Mouse (Mus musculus): Measurements from ENCODE around the gene Plekhm1. TPM values are rescaled to one million over a fixed set of nuclear protein-coding genes. Genes with fewer than 3 reads are reported as not detected.

The Plekhm1 gene
- polyA plus RNA-seq, 1 experiment from 2014 or later: 7.5 TPM

GRCm38 (mm10) chr11:103394604-103395003, 17.9 kb downstream of the Plekhm1 start:
- DNase-seq (ENCODE audit: low spot score): no peak

- DNase-seq (ENCODE audit: low spot score): no peak
Observed at GRCm38 (mm10) chr11:103394025-103394424, 18.5 kb downstream of the Plekhm1 start.

DNA sequence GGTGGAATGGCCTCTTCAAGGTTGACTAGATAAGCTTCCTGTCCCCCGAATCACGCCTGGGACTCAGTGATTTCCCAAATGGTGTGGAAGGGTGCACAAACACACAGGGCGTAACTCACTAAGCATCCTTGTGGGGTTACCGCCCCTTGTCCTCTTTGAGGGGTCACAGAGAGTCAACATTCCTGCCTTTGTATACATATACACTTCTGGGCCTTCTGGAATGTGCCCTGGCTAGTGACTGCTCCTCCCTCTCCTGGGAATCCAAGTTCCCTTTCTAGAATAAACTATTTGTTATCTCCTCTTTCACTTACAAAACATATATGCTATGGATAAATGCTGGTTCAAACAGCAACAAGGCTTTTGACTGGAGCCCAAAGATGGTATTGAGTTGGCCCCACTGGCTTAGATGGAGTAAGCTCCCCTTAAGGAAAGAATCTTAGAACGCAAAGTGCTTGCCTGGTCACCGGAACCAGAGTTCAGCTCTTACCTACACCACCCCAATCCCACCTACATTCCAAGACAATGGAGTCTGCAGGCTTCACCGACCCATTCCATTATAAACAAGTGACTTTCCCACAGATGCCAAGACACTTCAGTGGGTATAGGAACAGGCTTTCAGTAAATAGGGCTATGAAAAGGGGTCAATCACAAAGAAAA, 24.5 kb downstream of the Plekhm1 start:
- DNase-seq (ENCODE audit: low spot score): no peak

DNA sequence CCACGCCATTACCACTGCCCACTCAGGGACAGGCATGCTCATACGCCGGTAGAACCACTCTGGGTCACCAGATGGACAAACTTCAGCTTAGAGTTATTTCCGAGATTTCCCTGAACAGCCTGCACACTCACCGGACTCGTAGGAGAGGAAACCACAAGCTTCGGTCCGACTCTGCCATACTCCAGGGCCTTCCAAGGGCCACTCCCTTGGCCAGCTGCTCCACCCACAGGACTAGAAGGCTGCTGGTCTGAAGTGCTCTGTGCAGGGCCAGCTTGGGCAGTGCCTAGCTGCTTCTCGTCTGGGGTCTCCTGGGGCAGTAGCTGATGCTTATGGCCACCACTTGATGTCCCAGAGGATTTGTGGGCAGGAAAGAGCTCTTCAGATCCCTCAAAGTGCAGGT, 25.7 kb downstream of the Plekhm1 start:
- no peak for DNase-seq (ENCODE audit: low spot score)

GRCm38 (mm10) chr11:103381956-103382613, 30.4 kb downstream of the Plekhm1 start:
- peak; percentile 14 for DNase-seq (ENCODE audit: low spot score)

GRCm38 (mm10) chr11:103381505-103381904, 31.0 kb downstream of the Plekhm1 start:
- no peak for DNase-seq (ENCODE audit: low spot score)

DNA sequence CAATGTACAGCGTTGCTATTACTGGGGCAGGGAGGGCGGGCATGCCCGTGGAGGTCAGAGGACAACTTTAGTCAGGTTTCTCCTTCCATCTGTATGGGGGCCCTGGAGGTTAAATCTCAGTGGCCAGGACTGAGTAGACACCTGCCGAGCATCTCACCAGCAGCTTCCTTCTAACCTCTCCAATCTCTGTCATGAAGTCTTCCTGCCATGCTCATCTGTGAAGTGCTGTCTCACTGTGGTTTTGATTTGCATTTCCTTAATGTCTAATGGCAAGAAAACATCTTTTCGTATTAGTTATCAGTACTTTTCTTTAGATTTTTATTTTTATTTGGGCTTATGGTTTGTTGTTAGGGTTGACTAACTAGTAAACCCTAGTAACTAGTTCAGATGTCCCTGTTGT, 32.0 kb downstream of the Plekhm1 start:
- DNase-seq (ENCODE audit: low spot score): no peak

DNA sequence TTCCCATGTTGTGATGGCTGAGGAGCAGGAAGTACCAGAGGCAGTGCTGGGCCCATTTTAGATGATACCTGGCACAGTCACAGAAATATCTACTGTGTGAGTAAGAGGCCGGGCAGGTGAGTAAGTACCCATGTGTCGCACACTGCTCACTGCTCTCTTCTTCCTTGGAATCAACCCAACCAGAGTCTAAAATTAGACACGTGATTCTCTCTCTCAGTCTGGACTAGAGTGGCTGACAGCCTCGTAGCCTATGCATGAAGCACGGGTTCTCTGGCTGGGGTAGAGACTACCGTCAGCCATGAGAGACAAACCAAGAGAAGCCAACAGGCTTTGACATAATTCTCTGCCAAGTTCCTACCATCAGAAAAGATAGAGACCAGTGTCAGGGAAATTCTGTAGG, 34.1 kb downstream of the Plekhm1 start:
- no peak for DNase-seq (ENCODE audit: low spot score)

GRCm38 (mm10) chr11:103375772-103376171, 36.7 kb downstream of the Plekhm1 start:
- DNase-seq (ENCODE audit: low spot score): no peak

- peak; percentile 81 for DNase-seq (ENCODE audit: low spot score)
Observed at GRCm38 (mm10) chr11:103375258-103375657, 37.2 kb downstream of the Plekhm1 start.

DNA sequence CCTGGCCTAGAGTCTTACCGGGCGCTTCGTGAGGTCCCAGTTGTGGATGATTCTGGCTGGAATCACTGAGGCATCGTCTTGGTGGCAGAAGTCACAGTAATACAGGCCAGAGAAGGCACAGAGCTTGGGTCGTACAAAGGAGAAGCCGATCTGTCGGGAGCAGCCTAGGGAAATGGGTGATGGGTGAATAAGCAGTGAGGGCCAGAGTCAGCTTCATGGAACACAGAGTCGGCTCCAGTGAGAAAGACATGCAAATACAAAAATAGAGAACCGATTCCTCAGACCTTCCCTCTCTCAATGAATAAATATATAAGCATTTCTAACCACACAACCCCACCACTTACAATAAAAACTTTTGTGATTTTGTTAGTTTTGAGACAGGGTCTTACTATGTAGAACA, 38.6 kb downstream of the Plekhm1 start:
- DNase-seq (ENCODE audit: low spot score): no peak

DNA sequence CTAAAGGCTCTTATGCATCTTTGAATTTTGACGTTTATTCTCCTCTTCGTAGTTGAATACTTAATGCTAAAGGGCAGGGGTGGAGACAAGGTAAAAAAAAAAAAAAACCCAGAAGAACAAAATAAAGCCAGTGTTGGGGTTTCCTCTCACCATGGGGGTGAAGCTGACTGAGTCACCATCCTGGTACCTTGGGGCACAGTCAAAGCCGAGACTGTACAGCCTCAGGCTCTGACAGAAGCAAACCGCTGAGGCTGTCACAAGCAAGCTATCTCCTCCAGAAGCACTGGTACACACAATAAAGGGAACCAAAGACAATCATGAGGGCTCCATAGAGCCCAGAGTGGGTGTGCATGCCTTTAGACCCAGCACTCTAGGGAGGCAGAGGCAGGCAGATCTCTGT, 39.9 kb downstream of the Plekhm1 start:
- DNase-seq (ENCODE audit: low spot score): no peak

- DNase-seq (ENCODE audit: low spot score): no peak
Observed at GRCm38 (mm10) chr11:103372068-103372467, 40.4 kb downstream of the Plekhm1 start.

DNA sequence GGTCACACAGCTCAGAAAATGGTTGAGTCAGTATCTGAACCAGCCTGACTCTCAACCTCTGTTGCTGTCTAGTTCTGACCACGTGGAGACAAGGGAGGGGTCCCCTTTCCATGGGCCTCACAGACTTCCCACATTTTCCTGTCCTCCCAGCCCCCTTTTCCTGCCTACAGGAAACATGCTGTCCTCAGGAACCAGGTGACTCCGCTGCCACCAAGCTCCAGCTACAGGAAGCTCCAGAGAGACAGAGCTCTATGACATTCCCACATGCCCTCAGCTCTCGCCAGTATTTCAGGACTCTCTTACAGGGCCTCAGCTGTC, 41.3 kb downstream of the Plekhm1 start:
- no peak for DNase-seq (ENCODE audit: low spot score)

DNA sequence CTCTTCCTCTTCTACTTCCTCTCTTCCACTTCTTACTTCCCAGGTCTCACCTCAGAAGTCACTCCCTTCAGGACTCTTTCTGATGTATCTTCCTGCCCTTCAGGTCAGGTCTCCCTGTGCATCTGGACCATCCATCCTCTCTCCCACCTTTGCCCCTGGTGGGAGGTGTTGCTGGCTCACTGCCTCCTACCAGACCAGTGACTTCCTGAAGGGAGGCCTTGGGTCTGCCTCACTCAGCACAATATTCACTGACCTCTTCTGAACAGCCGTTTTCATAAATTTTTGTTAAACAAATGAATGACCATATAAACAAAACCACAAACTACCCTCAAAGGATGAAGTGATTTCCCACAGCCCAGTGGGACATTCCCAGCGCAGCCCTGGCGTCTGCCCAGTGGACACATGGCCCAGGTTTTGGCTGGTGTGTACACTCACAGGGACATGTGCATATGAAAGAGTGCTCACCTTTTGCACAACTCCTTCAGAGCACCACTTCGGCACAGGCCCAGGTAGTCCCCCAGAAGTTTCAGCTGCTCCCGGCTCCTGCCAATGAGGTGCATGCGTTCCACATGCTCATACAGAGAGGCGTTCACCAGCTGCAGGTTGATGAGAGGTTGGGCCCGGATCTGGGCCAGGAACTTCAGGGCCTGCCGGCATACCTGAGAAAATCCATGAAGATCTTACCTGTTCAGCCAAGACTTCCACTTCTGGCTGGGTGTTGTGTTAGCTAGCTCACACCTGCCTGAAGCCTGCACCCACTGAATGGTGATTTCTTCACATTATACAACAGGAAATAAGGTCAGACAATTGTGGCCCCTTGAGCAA, 41.9 kb downstream of the Plekhm1 start:
- DNase-seq (ENCODE audit: low spot score): no peak

DNA sequence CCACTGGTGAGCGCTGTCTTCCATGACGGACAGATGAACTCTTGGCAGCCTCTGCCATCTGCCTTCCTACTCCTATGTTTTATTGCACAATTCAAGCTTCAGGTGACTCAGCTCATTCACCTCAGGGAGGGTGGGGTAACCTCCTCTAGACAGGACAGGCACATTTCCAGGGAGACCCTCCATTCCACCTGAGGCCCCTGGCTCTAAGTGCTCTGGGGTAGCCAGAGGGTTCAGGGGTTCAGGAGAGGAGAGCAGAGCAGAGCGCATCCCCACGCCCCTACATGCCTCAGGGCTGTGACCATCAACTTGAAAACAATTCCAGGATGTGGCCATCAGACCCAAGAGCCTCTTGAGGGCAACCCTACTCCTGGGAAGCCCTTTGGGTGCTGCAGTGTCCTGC, 47.0 kb downstream of the Plekhm1 start:
- no peak for DNase-seq (ENCODE audit: low spot score)

GRCm38 (mm10) chr11:103365022-103365421, 47.5 kb downstream of the Plekhm1 start:
- no peak for DNase-seq (ENCODE audit: low spot score)

- no peak for DNase-seq (ENCODE audit: low spot score)
Observed at GRCm38 (mm10) chr11:103364335-103364734, 48.2 kb downstream of the Plekhm1 start.

- DNase-seq (ENCODE audit: low spot score): peak; percentile 60
Observed at GRCm38 (mm10) chr11:103363214-103364148, 49.0 kb downstream of the Plekhm1 start, which contains the start of gene Arhgap27. Gene Arhgap27, minus strand, starts transcription at chr11:103363692.

- DNase-seq (ENCODE audit: low spot score): no peak
Observed at GRCm38 (mm10) chr11:103362521-103363181, 49.8 kb downstream of the Plekhm1 start.

DNA sequence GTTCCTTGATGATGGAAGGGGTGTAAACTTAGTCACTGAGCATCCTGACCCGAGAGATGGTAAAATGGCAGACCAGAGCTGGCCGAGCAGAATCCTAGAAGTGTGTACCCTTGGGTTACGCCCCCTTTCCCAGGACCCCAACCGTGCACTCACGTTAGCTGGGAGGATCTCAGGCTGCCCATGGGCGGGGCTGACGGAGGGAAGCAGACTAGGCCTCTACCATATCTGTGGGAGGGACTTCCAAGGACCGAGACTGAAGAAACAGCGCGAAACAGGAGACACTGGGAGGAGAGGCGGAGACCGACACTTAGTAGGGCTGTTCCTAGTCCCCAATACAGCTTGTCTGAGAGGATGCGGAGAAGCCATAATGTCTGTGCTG, 50.4 kb downstream of the Plekhm1 start:
- DNase-seq (ENCODE audit: low spot score): no peak

All from thymus, postnatal 0 days (tissue).